Mouse (Mus musculus): ENCODE measurements around the gene Cnot11. TPM values are rescaled to one million over a fixed set of nuclear protein-coding genes. Genes with fewer than 3 reads are reported as not detected.

The Cnot11 gene
- total RNA-seq, 2 experiments from 2014 or later, result 23.3 to 24.2 TPM

DNA sequence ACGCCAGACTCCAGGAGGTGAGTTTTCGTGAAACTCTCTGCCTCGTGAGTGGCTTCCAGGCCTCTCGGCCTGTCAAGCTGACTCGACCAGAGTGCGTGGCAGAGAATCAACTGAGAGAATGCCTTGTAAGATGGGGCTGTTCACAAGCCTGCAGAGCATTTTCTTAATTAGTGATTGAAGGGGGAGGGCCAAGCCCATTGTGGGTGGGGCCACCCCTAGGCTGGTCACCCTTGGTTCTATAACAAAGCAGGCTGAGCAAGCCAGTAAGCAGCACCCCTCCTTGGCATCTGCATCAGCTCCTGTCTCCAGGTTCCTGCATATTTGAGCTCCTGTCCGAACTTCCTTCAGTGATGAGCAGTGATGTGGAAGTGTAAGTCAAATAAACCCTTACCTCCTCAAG lies 13.5 kb upstream of the Cnot11 start:
- DNase-seq (ENCODE audit: low spot score in 2 of 2), result no peak
- TF ChIP-seq CTCF (conservative IDR thresholded peaks at IDR 0.05), result no peak
- Histone ChIP-seq H3K4me3 (no peak overlapping the region), H3K27ac (no peak overlapping the region)

DNA sequence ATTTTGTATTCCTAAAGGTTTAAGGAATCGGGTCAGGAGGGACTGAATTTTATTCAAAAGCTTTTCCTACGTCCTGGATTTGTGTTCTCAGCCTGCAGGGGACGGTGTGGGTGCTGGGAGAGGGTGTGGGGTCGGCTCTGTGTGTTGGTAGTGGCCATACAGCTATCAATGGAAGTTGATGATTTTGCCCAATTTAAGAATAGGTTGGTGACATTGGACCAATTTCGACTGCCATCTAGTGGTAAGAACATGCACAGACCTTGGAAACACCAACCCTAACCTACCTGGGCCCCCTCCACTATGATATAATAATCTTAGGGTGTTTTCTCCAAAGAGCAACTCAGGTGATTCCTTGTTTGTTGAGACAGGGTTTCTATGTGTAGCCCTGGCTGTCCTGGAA lies 12.3 kb upstream of the Cnot11 start:
- no peak overlapping the region for H3K4me3 ChIP-seq
- peak; percentile 84 for TF ChIP-seq CTCF (conservative IDR thresholded peaks at IDR 0.05)
- peak in 1 of 2 experiments; percentile 49 for DNase-seq (ENCODE audit: low spot score in 2 of 2)
- no peak overlapping the region for H3K27ac ChIP-seq

DNA sequence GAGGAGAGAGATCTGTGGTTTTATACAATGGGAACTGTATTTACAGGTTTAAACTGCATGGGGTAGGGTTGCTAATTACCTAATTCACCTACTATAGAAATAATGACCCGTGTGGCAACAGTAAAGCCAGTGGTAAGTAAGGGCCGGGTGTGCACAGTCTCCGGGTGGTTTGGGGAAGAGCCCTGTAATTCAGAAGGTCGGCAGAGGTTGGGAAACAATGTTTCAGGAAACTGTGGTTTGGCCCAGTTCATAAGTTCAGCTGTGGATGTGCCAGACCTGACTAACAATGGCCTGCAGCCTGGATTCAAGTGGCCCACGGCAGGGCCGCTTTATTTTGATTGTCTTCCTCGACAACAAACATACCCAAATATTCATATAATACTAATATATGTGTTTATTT lies 9.0 kb upstream of the Cnot11 start:
- DNase-seq (ENCODE audit: low spot score in 2 of 2), result no peak
- H3K27ac ChIP-seq, result no peak overlapping the region
- no peak overlapping the region for H3K4me3 ChIP-seq
- TF ChIP-seq CTCF (conservative IDR thresholded peaks at IDR 0.05), result no peak

DNA sequence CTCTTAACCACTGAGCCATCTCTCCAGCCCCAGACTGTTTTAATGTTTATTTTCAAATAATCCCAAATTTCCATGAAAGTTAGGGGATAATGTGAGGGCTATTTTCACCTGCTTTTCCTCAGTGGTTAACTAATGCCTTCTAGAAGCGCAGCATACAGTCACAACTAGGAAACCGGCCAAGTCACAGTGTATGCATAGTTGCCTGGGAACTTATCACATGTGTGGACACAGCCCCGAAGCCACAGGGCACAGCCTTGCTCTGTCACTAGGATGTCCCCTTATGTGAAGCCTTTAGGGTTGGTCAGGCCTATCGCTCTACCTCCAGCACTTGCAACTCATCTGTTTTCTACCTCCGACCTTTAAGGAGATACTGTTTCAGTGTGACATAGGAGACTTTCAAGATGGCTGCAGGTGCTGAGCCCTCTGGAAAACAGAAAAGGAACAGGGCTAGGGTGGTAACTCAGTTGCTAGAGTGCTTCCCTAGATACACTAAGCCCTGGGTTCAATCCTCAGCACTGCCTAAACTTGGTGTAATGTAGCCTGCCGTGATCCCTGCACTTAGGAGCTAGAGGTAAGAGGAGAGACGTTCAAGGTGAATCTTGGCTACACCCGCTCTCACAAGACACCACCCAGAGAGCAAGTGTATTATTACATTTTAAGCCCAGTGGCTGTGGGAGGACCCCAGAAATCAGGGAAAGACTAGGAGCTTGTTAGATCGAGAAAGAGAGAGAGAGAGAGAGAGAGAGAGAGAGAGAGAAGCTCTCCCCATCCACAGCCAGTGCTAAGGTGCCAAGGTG lies 8.2 kb upstream of the Cnot11 start:
- H3K4me3 ChIP-seq, result no peak overlapping the region
- no peak for DNase-seq (ENCODE audit: low spot score in 2 of 2)
- H3K27ac ChIP-seq, result no peak overlapping the region
- TF ChIP-seq CTCF (conservative IDR thresholded peaks at IDR 0.05), result no peak

GRCm38 (mm10) chr1:39527432-39527831 lies 7.4 kb upstream of the Cnot11 start:
- TF ChIP-seq CTCF (conservative IDR thresholded peaks at IDR 0.05), result peak; percentile 93
- DNase-seq (ENCODE audit: low spot score in 2 of 2), result peak in 1 of 2 experiments; percentile 77
- Histone ChIP-seq H3K4me3 (no peak overlapping the region), H3K27ac (no peak overlapping the region)

GRCm38 (mm10) chr1:39528319-39528718 lies 6.5 kb upstream of the Cnot11 start:
- H3K27ac ChIP-seq, result no peak overlapping the region
- no peak for TF ChIP-seq CTCF (conservative IDR thresholded peaks at IDR 0.05)
- H3K4me3 ChIP-seq, result no peak overlapping the region
- no peak for DNase-seq (ENCODE audit: low spot score in 2 of 2)

DNA sequence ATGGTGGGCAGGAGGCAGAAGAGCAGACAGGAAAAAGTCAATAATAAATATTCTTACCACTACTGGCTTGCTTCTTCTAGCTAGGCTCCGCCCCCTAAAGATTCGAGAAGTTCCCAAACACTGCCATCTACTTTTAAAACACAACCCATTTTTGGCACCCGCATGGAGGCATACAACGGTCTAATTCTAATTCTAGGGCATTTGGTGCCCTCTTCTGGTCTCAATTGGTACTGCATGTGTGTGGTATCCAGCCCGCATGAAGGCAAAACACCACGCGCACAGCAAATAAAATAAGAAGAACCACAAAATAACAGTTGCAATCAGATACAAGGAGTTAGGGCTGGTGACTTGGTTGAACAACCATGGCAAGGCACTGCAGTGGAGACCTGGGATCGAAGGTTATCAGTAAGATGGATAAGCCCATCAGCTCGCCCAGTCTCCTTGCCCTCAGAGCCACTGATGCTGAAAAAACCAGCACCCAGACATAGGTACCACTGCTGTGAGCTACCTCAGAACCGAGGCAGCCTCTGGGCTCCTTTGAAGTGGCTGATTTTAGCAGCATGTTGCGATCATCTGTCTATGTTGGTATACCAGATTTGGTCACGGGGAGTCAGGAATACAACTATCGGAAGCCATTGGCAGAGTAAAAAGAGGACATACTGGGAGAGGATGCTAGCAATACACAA lies 4.4 kb upstream of the Cnot11 start:
- H3K4me3 ChIP-seq, result no peak overlapping the region
- peak; percentile 78 to 89 for DNase-seq (ENCODE audit: low spot score in 2 of 2)
- no peak overlapping the region for H3K27ac ChIP-seq
- TF ChIP-seq CTCF (conservative IDR thresholded peaks at IDR 0.05), result peak; percentile 93

- H3K4me3 ChIP-seq, result no peak overlapping the region
- no peak for TF ChIP-seq CTCF (conservative IDR thresholded peaks at IDR 0.05)
- DNase-seq (ENCODE audit: low spot score in 2 of 2), result no peak
- no peak overlapping the region for H3K27ac ChIP-seq
Observed at GRCm38 (mm10) chr1:39531036-39531435, 3.8 kb upstream of the Cnot11 start.

DNA sequence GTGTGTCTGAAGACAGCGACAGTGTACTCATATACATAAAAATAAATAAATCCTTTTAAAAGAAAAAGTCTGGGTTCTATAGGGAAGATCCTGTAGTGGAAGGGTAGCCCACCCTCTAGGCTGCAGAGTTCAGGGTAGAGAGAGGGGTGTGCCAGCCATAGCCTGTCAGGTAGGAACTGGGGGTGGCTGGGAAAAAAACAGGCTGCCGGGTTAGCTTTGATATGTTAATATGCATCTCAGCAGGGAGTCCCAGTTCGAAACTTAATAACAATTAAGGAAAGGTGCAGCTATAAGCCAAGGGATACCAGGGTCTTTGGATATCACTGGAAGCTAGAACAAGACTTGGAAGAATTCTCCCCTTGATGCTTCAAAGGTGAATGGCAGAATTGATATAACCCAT lies 875 bp upstream of the Cnot11 start:
- TF ChIP-seq CTCF (conservative IDR thresholded peaks at IDR 0.05), result no peak
- Histone ChIP-seq H3K4me3 (no peak overlapping the region), H3K27ac (no peak overlapping the region)
- DNase-seq (ENCODE audit: low spot score in 2 of 2), result no peak

DNA sequence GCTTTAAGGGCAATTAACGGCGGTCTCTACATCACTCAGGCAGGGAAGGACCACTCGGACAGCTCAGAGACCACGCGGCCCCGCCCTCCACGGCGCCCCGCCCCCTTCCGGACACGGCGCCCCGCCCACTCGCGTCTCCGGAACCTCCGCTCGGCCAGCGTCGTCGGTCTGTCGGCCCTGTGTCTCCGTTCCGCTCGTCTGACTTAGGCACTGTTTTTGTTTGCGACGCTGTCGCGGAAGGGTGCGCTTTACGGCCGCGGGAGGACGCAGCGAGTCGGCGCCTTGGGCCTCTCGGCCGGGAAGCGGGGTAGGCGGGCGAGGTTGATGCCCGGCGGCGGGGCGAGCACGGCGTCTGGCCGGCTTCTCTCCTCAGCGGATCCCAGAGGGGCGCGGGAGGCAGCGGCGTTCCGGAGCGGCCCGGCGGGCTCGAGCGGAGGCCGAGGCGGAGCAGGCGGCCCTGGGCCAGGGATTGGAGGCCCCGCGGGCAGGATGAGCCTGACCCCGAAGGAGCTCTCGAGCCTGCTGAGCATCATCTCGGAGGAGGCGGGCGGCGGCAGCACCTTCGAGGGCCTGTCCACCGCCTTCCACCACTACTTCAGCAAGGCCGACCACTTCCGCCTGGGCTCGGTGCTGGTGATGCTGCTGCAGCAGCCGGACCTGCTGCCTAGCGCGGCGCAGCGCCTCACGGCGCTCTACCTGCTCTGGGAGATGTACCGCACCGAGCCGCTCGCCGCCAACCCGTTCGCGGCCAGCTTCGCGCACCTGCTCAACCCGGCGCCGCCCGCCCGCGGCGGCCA lies 921 bp downstream of the Cnot11 start:
- Histone ChIP-seq H3K27ac (peak overlapping the region; percentile 93), H3K4me3 (peak overlapping the region; percentile 99)
- peak; percentile 98 to 99 for DNase-seq (ENCODE audit: low spot score in 2 of 2)
- no peak for TF ChIP-seq CTCF (conservative IDR thresholded peaks at IDR 0.05)

DNA sequence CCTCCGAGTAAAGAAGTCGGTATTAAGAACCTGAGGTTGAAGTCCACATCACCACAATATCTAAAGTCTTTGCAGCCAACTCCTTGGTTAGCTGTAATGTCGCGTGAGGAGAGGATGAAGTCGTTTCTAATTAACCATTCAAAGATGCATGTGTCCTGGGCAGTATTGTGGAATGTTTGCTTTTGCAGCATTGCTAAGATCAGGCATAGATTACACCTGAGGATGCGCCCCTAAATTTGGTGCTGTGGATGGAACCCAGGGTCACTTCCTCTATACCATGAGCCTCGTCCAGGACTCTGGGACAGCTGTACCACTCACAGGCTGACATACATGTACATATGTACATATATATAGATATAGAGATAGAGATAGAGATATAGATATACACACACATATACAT lies 1.9 kb downstream of the Cnot11 start:
- no peak for TF ChIP-seq CTCF (conservative IDR thresholded peaks at IDR 0.05)
- Histone ChIP-seq H3K27ac (peak overlapping the region; percentile 93; the same call in 1 of the 2 replicates), H3K4me3 (peak overlapping the region; percentile 99)
- no peak for DNase-seq (ENCODE audit: low spot score in 2 of 2)

- Histone ChIP-seq H3K4me3 (no peak overlapping the region), H3K27ac (no peak overlapping the region)
- TF ChIP-seq CTCF (conservative IDR thresholded peaks at IDR 0.05), result no peak
- DNase-seq (ENCODE audit: low spot score in 2 of 2), result no peak
Observed at GRCm38 (mm10) chr1:39537631-39538380, 3.0 kb downstream of the Cnot11 start.
